Mouse (Mus musculus): ENCODE data around the gene Necap2. TPM values are rescaled to one million over a fixed set of nuclear protein-coding genes. Genes with fewer than 3 reads are reported as not detected.

Gene Necap2
- polyA plus RNA-seq, 1 experiment from 2014 or later, result 110 TPM

DNA sequence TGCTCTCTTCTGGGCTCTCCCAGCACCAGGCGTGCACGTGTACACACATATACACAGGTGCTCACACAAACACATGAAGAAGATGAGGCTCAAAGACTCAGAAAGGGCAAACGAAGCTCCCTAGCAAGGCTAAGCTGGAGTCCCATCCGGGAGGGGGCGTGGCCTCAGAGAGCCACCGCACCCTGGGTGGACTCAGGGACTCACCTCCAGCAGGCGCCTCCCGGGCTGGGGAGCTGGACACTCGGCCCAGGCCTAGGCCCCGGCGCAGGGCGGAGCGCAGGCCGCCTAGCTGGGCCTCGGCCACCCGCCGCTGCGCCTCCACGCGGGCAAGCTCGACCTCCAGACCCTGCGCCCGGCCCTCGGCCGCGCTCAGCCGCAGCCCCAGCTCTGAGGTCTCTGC lies 53.2 kb downstream of the Necap2 start:
- Histone ChIP-seq H3K27me3 (no peaks in the 10 kb centered on the region), H3K9ac (no peak overlapping the region), H3K4me1 (peaks cover 34% of the 10 kb centered on the region), H3K4me3 (no peak overlapping the region), H3K36me3 (peaks cover 9% of the 10 kb centered on the region; the same call in 1 of the 2 replicates), H3K27ac (no peak overlapping the region), H3K9me3 (no peaks in the 10 kb centered on the region), H3K4me2 (no peak overlapping the region)
- ATAC-seq (ENCODE audit: borderline replicate concordance, extremely low read depth, low FRiP score, low TSS enrichment), result no peak
- WGBS, result 78% methylated on average over 26 of the region's 27 CpGs

GRCm38 (mm10) chr4:141024052-141024451 lies 54.1 kb downstream of the Necap2 start:
- no peak for ATAC-seq (ENCODE audit: borderline replicate concordance, extremely low read depth, low FRiP score, low TSS enrichment)
- WGBS, result 43% methylated on average over 9 of the region's 9 CpGs

GRCm38 (mm10) chr4:141021614-141021929 lies 56.6 kb downstream of the Necap2 start:
- Histone ChIP-seq H3K27ac (peak overlapping the region; percentile 95), H3K9ac (no peak overlapping the region), H3K4me3 (no peak overlapping the region), H3K27me3 (no peaks in the 10 kb centered on the region), H3K4me1 (peaks cover 48% of the 10 kb centered on the region), H3K9me3 (no peaks in the 10 kb centered on the region), H3K4me2 (peak overlapping the region; percentile 28; the same call in 1 of the 2 replicates), H3K36me3 (peaks cover 4% of the 10 kb centered on the region; the same call in 1 of the 2 replicates)
- ATAC-seq (ENCODE audit: borderline replicate concordance, extremely low read depth, low FRiP score, low TSS enrichment), result peak; percentile 3; the same call in 1 of the 2 replicates
- WGBS, result 51% methylated on average over 11 of the region's 11 CpGs

More at GRCm38 (mm10) chr4:141024052-141024451, 54.1 kb downstream of the Necap2 start:
- peaks cover 9% of the 10 kb centered on the region; the same call in 1 of the 2 replicates for H3K36me3 ChIP-seq
- no peak overlapping the region for H3K9ac ChIP-seq
- no peak overlapping the region for H3K4me3 ChIP-seq
- H3K4me1 ChIP-seq, result peaks cover 43% of the 10 kb centered on the region
- H3K27me3 ChIP-seq, result no peaks in the 10 kb centered on the region
- H3K27ac ChIP-seq, result peak overlapping the region; percentile 48; the same call in 1 of the 2 replicates
- H3K4me2 ChIP-seq, result no peak overlapping the region
- no peaks in the 10 kb centered on the region for H3K9me3 ChIP-seq

- Histone ChIP-seq H3K4me3 (no peak overlapping the region), H3K9me3 (no peaks in the 10 kb centered on the region), H3K36me3 (peaks cover 6% of the 10 kb centered on the region; the same call in 1 of the 2 replicates), H3K4me2 (peak overlapping the region; percentile 28), H3K4me1 (peaks cover 48% of the 10 kb centered on the region), H3K27me3 (no peaks in the 10 kb centered on the region), H3K27ac (peak overlapping the region; percentile 95), H3K9ac (no peak overlapping the region)
- ATAC-seq (ENCODE audit: borderline replicate concordance, extremely low read depth, low FRiP score, low TSS enrichment), result peak; percentile 88
- WGBS, result 17% methylated on average over 14 of the region's 14 CpGs
Observed at GRCm38 (mm10) chr4:141020811-141021613, 57.1 kb downstream of the Necap2 start.

DNA sequence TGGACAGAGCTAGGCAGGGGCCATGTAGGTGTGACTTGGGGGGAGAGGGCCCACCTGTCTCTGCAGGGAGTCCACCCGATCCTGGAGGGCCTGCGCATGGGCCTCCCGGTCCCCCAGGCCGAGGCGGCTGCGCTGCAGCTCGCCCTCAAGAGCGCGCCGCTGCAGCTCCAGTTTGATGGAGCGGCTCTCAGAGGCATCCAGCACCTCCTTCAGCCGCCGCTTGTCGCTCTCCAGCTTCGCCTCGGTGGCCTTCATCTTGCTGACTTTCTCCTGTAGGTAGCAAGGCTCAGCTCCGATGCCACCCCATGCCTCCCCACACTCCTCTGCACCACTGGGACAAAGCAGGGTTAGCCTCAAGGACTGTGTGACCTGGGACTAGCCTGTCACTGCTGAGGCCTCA lies 57.9 kb downstream of the Necap2 start:
- Histone ChIP-seq H3K4me1 (peaks cover 55% of the 10 kb centered on the region), H3K4me3 (no peak overlapping the region), H3K9me3 (no peaks in the 10 kb centered on the region), H3K27ac (peak overlapping the region; percentile 95), H3K27me3 (no peaks in the 10 kb centered on the region), H3K4me2 (0 out of 2 replicates have a peak overlapping the region, but pooled peaks have one; percentile 28), H3K36me3 (peaks cover 9% of the 10 kb centered on the region), H3K9ac (no peak overlapping the region)
- WGBS, result 55% methylated on average over 17 of the region's 17 CpGs
- ATAC-seq (ENCODE audit: borderline replicate concordance, extremely low read depth, low FRiP score, low TSS enrichment), result no peak

DNA sequence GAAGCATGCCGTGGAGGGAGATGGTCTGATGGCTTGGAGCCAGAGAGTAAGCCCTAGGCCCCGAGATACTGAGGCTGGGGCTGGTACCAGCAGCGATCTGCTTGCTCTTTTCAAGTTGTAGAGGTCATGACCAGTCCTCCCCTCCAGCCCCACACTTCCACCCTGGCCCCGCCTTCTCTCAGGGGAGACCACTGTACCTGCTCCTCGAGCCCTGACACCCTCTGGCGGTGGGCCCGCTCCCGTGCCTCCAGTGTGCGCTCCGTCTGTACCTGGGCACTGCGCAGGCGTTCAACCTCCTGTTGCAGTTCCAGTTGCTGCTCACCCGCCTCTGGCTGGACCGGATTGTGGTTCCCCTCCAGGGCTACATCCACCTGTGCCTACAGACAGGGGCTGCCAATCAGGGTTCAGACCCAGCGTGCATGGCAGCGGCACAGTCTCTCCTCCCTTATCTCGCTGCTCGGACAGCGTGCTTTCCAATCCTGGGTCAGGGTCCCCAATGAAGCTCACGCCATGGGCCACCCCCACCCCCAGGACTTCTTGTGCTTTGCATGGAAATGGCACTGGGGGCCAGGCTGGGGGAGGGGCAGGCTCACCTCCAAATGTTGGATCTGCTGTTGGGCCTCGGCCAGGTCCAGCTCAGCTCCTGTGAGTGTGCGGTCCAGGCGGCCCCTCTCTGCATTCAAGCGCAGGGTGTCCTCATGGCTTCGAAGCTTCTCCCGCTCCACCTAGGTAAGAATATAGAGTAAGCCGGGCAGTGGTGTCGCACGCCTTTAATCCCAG lies 60.3 kb downstream of the Necap2 start:
- Histone ChIP-seq H3K9me3 (no peaks in the 10 kb centered on the region), H3K4me3 (no peak overlapping the region), H3K27me3 (no peaks in the 10 kb centered on the region), H3K4me1 (peaks cover 53% of the 10 kb centered on the region), H3K27ac (no peak overlapping the region; the same call in 1 of the 2 replicates), H3K9ac (no peak overlapping the region), H3K4me2 (no peak overlapping the region), H3K36me3 (peaks cover 26% of the 10 kb centered on the region)
- WGBS, result 76% methylated on average over 29 of the region's 29 CpGs
- no peak for ATAC-seq (ENCODE audit: borderline replicate concordance, extremely low read depth, low FRiP score, low TSS enrichment)

Other genes starting within 250 kb of the Necap2 start
- 0.10 and 0.16 TPM in 2 replicates for gene Padi1, start 232.6 kb downstream of the Necap2 start, polyA plus RNA-seq (2015; fragmentation: Nextera tagmentation; extraction: Ambion mirVana)
- gene Padi2, start 172.0 kb downstream of the Necap2 start, polyA plus RNA-seq (2015; fragmentation: Nextera tagmentation; extraction: Ambion mirVana), result 1.8 and 2.6 TPM in 2 replicates
- 370 and 381 TPM in 2 replicates for gene Sdhb, start 117.2 kb downstream of the Necap2 start, polyA plus RNA-seq (2015; fragmentation: Nextera tagmentation; extraction: Ambion mirVana)
- gene Atp13a2, start 91.5 kb downstream of the Necap2 start, polyA plus RNA-seq (2015; fragmentation: Nextera tagmentation; extraction: Ambion mirVana), result 35.0 and 36.0 TPM in 2 replicates
- 496 and 501 TPM in 2 replicates for gene Mfap2, start 67.9 kb downstream of the Necap2 start, polyA plus RNA-seq (2015; fragmentation: Nextera tagmentation; extraction: Ambion mirVana)
- gene Crocc, start 17.8 kb downstream of the Necap2 start, polyA plus RNA-seq (2015; fragmentation: Nextera tagmentation; extraction: Ambion mirVana), result 6.7 and 7.6 TPM in 2 replicates
- gene Spata21, start 10.0 kb upstream of the Necap2 start, polyA plus RNA-seq (2015; fragmentation: Nextera tagmentation; extraction: Ambion mirVana), result 0.16 and 0.62 TPM in 2 replicates
- gene Szrd1, start 61.4 kb upstream of the Necap2 start, polyA plus RNA-seq (2015; fragmentation: Nextera tagmentation; extraction: Ambion mirVana), result 43.2 and 48.7 TPM in 2 replicates
- gene Fbxo42, start 69.6 kb upstream of the Necap2 start, polyA plus RNA-seq (2015; fragmentation: Nextera tagmentation; extraction: Ambion mirVana), result 19.1 and 22.5 TPM in 2 replicates
- gene Rsg1, start 135.6 kb upstream of the Necap2 start, polyA plus RNA-seq (2015; fragmentation: Nextera tagmentation; extraction: Ambion mirVana), result 5.9 and 6.0 TPM in 2 replicates
- gene Arhgef19, start 161.1 kb upstream of the Necap2 start, polyA plus RNA-seq (2015; fragmentation: Nextera tagmentation; extraction: Ambion mirVana), result 19.2 and 20.5 TPM in 2 replicates
- gene Epha2, start 222.9 kb upstream of the Necap2 start, polyA plus RNA-seq (2015; fragmentation: Nextera tagmentation; extraction: Ambion mirVana), result 10.8 and 11.0 TPM in 2 replicates